Mouse (Mus musculus) neural tube, embryonic 11.5 days (tissue): ENCODE measurements around the gene Slc7a14. TPM values are rescaled to one million over a fixed set of nuclear protein-coding genes. Genes with fewer than 3 reads are reported as not detected.
A peak's percentile ranks its signal among the peaks of the same experiment; 100 is the strongest.

Source experiments
- ATAC-seq: fragments of 200-750 bp; cut with Nextera tagmentation; 2 replicates; pipeline ENCODE4 v1.8.0; 2017; ENCODE audit warnings: moderate number of reproducible peaks, mild to moderate bottlenecking, moderate TSS enrichment, moderate library complexity; ENCODE audit not compliant: insufficient read depth, low FRiP score, low TSS enrichment
- DNase-seq: peaks from one replicate; pipeline ENCODE4 v3.0.0-alpha.2; 2015; ENCODE audit warnings: low spot score
- H3K27ac ChIP-seq: fragments of 300-500 bp; sonication (generic); 2 replicates; pipeline ENCODE4 v1.5.1; 2014; ENCODE audit warnings: low read depth, mild to moderate bottlenecking, low read length
- H3K27me3 ChIP-seq: fragments of 300-500 bp; sonication (generic); 2 replicates; pipeline ENCODE4 v1.6.1; 2014; ENCODE audit warnings: mild to moderate bottlenecking, low read length, mixed read lengths; ENCODE audit not compliant: control insufficient read depth, insufficient read depth
- H3K36me3 ChIP-seq: fragments of 300-500 bp; sonication (generic); 2 replicates; pipeline ENCODE4 v1.6.1; 2014; ENCODE audit warnings: mild to moderate bottlenecking, low read length, moderate library complexity, mixed read lengths; ENCODE audit not compliant: control insufficient read depth, insufficient read depth
- H3K4me1 ChIP-seq: fragments of 300-500 bp; sonication (generic); 2 replicates; pipeline ENCODE4 v1.6.1; 2014; ENCODE audit warnings: low read length, mixed read lengths; ENCODE audit not compliant: control insufficient read depth, insufficient read depth
- H3K4me2 ChIP-seq: fragments of 300-500 bp; sonication (generic); 2 replicates; pipeline ENCODE4 v1.6.1; 2014; ENCODE audit warnings: low read depth, mild to moderate bottlenecking, moderate library complexity
- H3K4me3 ChIP-seq: fragments of 300-500 bp; sonication (generic); 2 replicates; pipeline ENCODE4 v1.5.1; 2014; ENCODE audit warnings: low read depth, low read length
- H3K9ac ChIP-seq: fragments of 300-500 bp; sonication (generic); 2 replicates; pipeline ENCODE4 v1.6.1; 2014; ENCODE audit warnings: mild to moderate bottlenecking, low read length
- H3K9me3 ChIP-seq: fragments of 300-500 bp; sonication (generic); 2 replicates; pipeline ENCODE4 v1.6.1; 2016; ENCODE audit warnings: low read length; ENCODE audit not compliant: control insufficient read depth
- WGBS: fragments of 180-500 bp; shearing (Covaris S2); extraction: QIAGEN DNeasy Blood & Tissue Kit; methylation state at CpG from one replicate; pipeline ENCODE4 v1.1.7; 2014; 5-methylcytosine and 5-hydroxymethylcytosine counted together
- polyA plus RNA-seq: library from polyadenylated mRNA; unstranded; fragments of >200 nt; fragmentation: Nextera tagmentation; extraction: Ambion mirVana; gene quantifications from 2 replicates; pipeline ENCODE4 v1.2.1, GENCODE M21; 2014

The Slc7a14 gene
- polyA plus RNA-seq, 1 experiment from 2014 or later: 1.5 TPM

- Histone ChIP-seq H3K9me3 (no peaks in the 10 kb centered on the region; the same call in 1 of the 2 replicates), H3K27me3 (no peaks in the 10 kb centered on the region), H3K36me3 (no peaks in the 10 kb centered on the region), H3K4me1 (no peaks in the 10 kb centered on the region), H3K4me3 (no peak overlapping the region), H3K9ac (no peak overlapping the region), H3K4me2 (no peak overlapping the region), H3K27ac (no peak overlapping the region)
- no peak for ATAC-seq
- no peak for DNase-seq
- WGBS: 79% methylated on average over 2 of the region's 2 CpGs
Observed at GRCm38 (mm10) chr3:31233746-31234312, 76.3 kb downstream of the Slc7a14 start.

GRCm38 (mm10) chr3:31229281-31229680, 80.9 kb downstream of the Slc7a14 start:
- Histone ChIP-seq H3K4me1 (no peaks in the 10 kb centered on the region), H3K4me3 (no peak overlapping the region), H3K27me3 (no peaks in the 10 kb centered on the region), H3K9ac (no peak overlapping the region), H3K9me3 (no peaks in the 10 kb centered on the region), H3K36me3 (no peaks in the 10 kb centered on the region), H3K4me2 (no peak overlapping the region), H3K27ac (no peak overlapping the region)
- DNase-seq (no peak), ATAC-seq (no peak)
- 79% methylated on average over 5 of the region's 5 CpGs for WGBS

- Histone ChIP-seq H3K27ac (no peak overlapping the region), H3K4me3 (no peak overlapping the region), H3K4me2 (no peak overlapping the region), H3K9me3 (no peaks in the 10 kb centered on the region), H3K36me3 (no peaks in the 10 kb centered on the region), H3K27me3 (no peaks in the 10 kb centered on the region), H3K4me1 (no peaks in the 10 kb centered on the region), H3K9ac (no peak overlapping the region)
- peak; percentile 74; the same call in 1 of the 2 replicates for ATAC-seq
- 55% methylated on average over 2 of the region's 2 CpGs for WGBS
- DNase-seq: no peak
Observed at GRCm38 (mm10) chr3:31228487-31228886, 81.7 kb downstream of the Slc7a14 start.

GRCm38 (mm10) chr3:31223551-31223950, 86.6 kb downstream of the Slc7a14 start:
- no peaks in the 10 kb centered on the region for H3K9me3 ChIP-seq
- WGBS: 94% methylated on average over 17 of the region's 17 CpGs
- no peak for DNase-seq

GRCm38 (mm10) chr3:31220040-31220439, 90.1 kb downstream of the Slc7a14 start:
- H3K4me2 ChIP-seq: no peak overlapping the region
- H3K4me3 ChIP-seq: no peak overlapping the region
- H3K27ac ChIP-seq: no peak overlapping the region
- WGBS: 87% methylated on average over 4 of the region's 4 CpGs
- ATAC-seq (no peak), DNase-seq (no peak)
- no peaks in the 10 kb centered on the region for H3K27me3 ChIP-seq
- no peaks in the 10 kb centered on the region for H3K36me3 ChIP-seq
- H3K4me1 ChIP-seq: no peaks in the 10 kb centered on the region
- H3K9ac ChIP-seq: no peak overlapping the region
- H3K9me3 ChIP-seq: no peaks in the 10 kb centered on the region

More at GRCm38 (mm10) chr3:31223551-31223950, 86.6 kb downstream of the Slc7a14 start:
- H3K27me3 ChIP-seq: no peaks in the 10 kb centered on the region
- no peaks in the 10 kb centered on the region for H3K4me1 ChIP-seq
- ATAC-seq: no peak
- no peak overlapping the region for H3K27ac ChIP-seq
- H3K36me3 ChIP-seq: no peaks in the 10 kb centered on the region
- no peak overlapping the region for H3K4me2 ChIP-seq
- no peak overlapping the region for H3K4me3 ChIP-seq
- no peak overlapping the region for H3K9ac ChIP-seq

GRCm38 (mm10) chr3:31219483-31219882, 90.7 kb downstream of the Slc7a14 start:
- H3K27ac ChIP-seq: no peak overlapping the region
- H3K27me3 ChIP-seq: no peaks in the 10 kb centered on the region
- H3K9me3 ChIP-seq: no peaks in the 10 kb centered on the region
- no peak overlapping the region for H3K4me3 ChIP-seq
- H3K4me2 ChIP-seq: no peak overlapping the region
- ATAC-seq (no peak), DNase-seq (no peak)
- no peaks in the 10 kb centered on the region for H3K36me3 ChIP-seq
- H3K4me1 ChIP-seq: no peaks in the 10 kb centered on the region
- H3K9ac ChIP-seq: no peak overlapping the region
- WGBS: 93% methylated on average over 7 of the region's 7 CpGs

- Histone ChIP-seq H3K4me1 (peaks cover 5% of the 10 kb centered on the region; the same call in 1 of the 2 replicates), H3K27ac (no peak overlapping the region), H3K4me3 (no peak overlapping the region), H3K36me3 (no peaks in the 10 kb centered on the region), H3K27me3 (no peaks in the 10 kb centered on the region), H3K9me3 (no peaks in the 10 kb centered on the region), H3K9ac (no peak overlapping the region), H3K4me2 (no peak overlapping the region)
- ATAC-seq (no peak), DNase-seq (no peak)
- 78% methylated on average over 10 of the region's 10 CpGs for WGBS
Observed at GRCm38 (mm10) chr3:31217523-31217922, 92.7 kb downstream of the Slc7a14 start.

- no peak for DNase-seq
- Histone ChIP-seq H3K36me3 (no peaks in the 10 kb centered on the region), H3K4me1 (peaks cover 5% of the 10 kb centered on the region; the same call in 1 of the 2 replicates), H3K9me3 (no peaks in the 10 kb centered on the region), H3K4me2 (no peak overlapping the region), H3K27ac (no peak overlapping the region), H3K4me3 (no peak overlapping the region), H3K27me3 (no peaks in the 10 kb centered on the region), H3K9ac (no peak overlapping the region)
- no peak for ATAC-seq
- 27% methylated on average over 3 of the region's 3 CpGs for WGBS
Observed at GRCm38 (mm10) chr3:31213802-31214201, 96.4 kb downstream of the Slc7a14 start.

GRCm38 (mm10) chr3:31212205-31213038, 97.8 kb downstream of the Slc7a14 start:
- H3K36me3 ChIP-seq: no peaks in the 10 kb centered on the region
- H3K9me3 ChIP-seq: no peaks in the 10 kb centered on the region
- no peak overlapping the region for H3K27ac ChIP-seq
- DNase-seq (peak; percentile 33), ATAC-seq (no peak)
- no peak overlapping the region for H3K4me3 ChIP-seq
- H3K4me1 ChIP-seq: peaks cover 5% of the 10 kb centered on the region; the same call in 1 of the 2 replicates
- no peaks in the 10 kb centered on the region for H3K27me3 ChIP-seq
- H3K9ac ChIP-seq: no peak overlapping the region
- no peak overlapping the region for H3K4me2 ChIP-seq
- 31% methylated on average over 9 of the region's 9 CpGs for WGBS
